Mouse (Mus musculus) naive thymus-derived CD4-positive, alpha-beta T cell, adult 2 months (primary cell): Measurements from ENCODE around the gene Slc31a1.

Experiments used
- DNase-seq: peaks from one replicate; pipeline ENCODE4 v3.0.0-alpha.2; 2011; ENCODE audit warnings: low read depth

Slc31a1 gene

DNA sequence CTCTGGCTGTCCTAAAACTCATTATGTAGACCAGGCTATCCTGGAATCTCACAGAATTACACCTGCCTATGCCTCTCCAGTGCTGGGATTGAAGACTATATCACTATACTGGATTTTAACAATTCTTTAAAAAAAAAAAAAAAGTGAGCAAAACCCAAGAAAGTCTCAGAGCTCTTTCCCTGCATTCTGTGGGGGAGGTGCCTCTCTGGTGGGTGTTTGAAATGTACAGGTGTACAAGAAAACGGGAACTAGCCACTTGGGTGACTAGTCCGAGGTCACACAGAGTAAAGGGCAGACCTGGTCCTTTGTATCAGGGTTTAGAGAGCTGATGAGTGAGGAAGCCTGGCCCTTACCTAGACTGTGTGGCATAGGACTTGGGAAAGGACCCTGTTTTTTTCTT lies 1.9 kb downstream of the Slc31a1 start:
- no peak for DNase-seq

GRCm38 (mm10) chr4:62364299-62364698 lies 3.8 kb downstream of the Slc31a1 start:
- DNase-seq: no peak

- DNase-seq: no peak
These were observed 5.8 kb downstream of the Slc31a1 start for GRCm38 (mm10) chr4:62366291-62366690.

- peak; percentile 25 for DNase-seq
These were observed 7.1 kb downstream of the Slc31a1 start for GRCm38 (mm10) chr4:62367586-62367985.

GRCm38 (mm10) chr4:62369091-62369490 lies 8.6 kb downstream of the Slc31a1 start:
- no peak for DNase-seq

DNA sequence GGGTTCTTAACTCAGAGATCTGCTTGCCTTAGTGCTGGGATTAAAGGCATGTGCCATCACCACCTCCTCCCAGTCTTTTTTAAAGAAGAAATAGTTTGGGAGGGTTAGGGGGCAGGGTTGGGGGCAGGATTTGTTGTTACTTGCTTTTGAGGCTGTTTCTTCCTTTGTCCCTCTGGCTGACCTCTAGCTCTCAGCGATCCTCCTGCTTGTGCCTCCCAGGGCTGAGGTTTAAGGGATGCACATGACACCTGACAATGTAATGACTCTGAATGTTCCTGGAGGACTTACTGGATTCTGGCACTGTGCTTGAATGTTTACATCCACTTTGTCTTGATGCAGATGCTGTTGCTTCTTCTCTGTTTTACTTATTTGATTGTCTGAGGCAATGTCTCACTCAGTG lies 11.9 kb downstream of the Slc31a1 start:
- no peak for DNase-seq

DNA sequence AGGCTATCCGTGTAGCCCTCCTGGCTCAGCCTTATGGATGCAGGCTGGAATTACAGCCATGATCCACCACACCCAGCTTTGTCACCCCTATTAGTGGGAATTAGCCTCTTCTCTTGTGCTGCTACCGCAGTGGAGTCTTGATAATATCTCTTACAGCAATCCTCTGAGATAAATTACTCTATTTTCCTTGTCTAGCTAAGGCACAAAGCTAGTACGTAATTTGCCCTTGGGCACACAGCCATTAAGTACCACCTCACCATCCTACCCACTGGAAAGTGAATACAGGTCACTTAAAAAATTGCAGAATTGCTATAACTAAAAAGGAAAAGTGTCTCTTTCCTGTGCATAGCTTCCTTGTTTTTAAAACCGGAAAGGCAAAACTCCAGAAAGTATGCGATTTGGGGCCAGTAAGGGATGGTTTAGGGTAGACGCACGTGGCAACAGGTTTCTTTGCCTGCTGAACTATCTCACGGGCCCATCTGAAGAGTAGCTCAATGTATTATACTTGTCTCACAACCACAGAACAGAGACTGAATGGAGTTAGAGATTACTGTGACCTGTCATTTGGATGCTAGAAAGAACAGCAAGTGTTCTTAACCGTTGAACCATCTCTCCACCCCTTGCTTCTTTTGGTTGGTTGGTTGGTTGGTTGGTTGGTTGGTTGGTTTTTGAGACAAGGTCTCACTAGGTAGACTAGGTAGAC lies 12.4 kb downstream of the Slc31a1 start:
- no peak for DNase-seq

DNA sequence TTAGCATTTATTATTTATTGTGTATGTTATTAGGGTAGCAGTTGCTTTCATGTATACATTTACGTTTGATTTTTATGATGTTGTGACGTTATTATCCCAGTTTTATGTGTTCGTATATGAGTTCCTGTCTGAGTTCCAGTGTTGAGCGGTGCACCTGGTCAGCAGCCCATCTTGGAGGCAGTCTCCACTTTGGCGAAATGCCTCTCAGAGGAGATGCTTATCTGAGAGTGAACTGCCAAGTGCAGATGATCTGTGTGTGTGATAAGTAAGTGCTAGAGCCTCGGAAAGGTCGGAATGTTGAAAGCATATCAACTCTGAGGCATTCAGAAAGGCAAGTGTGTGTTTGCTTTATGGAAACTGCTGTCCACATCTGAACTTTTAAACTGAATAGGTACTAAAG lies 13.1 kb downstream of the Slc31a1 start:
- DNase-seq: no peak

GRCm38 (mm10) chr4:62374342-62374741 lies 13.8 kb downstream of the Slc31a1 start:
- no peak for DNase-seq

DNA sequence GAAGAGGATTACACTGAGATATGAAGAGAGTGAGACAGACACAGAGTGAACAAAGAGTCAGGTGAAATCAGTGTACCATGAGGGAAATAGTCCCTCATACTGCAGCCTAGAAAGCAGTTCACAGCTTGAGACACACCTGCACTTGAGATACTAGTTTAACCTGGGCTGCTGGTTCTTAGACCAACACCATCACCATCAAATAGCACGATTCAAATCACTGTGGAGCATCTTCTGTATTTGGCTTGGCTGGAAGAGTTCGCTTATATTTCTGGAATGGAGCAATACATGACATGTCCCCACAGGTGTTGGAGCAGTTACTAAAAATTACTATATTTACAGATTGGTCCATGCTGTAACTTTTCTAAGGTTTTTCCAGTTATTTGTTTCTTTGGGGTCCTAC lies 15.6 kb downstream of the Slc31a1 start:
- no peak for DNase-seq

DNA sequence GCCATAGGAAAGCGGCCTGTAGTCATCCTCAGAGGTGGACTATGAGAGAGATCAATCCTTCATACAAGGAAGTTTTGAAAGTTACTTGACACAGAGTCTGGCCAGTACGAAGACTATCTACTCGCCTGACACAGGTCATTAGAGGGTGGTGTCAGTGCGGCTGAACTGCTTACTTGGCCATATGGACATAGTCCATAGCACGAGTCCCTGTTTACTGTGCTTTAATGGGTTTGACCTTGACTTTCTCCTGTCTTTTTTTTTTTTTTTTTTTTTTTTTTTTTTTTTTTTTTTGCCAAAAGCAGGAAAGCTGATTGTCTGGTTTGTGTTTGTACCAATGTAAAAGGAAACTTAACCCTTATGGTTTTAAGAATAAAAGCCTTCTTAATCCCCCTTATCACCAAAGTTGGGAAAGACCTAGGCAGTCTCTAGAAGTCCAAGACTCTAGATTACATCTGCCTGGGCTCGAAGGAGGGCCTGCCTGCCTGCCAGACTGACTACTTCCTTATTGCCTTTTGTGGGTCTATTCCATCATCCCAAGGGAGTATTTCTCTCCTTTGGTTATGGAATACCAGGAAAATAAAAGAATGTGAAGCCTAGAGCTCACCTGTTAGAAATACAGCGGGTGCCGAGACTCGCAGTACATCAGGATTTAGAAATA lies 19.3 kb downstream of the Slc31a1 start:
- no peak for DNase-seq

- no peak for DNase-seq
These were observed 22.7 kb downstream of the Slc31a1 start for GRCm38 (mm10) chr4:62383207-62383606.

DNA sequence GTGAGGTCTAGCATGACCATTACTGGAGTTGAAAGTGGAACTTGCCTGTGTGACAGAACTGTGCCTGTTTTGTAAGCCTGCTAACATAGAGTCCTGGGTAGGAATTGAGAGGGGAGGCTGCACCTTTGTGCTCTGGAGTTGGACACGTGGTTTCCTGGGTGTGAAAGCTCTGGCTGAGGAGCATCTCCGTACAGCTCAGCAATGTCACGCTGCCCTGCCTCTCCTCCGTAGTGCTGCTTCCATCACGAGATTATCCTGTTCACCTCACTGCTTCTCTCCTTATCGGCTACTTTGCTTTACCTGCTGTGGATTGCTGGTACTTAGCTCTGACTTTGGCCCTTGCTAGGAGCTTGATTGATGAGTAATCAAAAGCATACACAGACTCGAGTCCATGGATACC lies 23.2 kb downstream of the Slc31a1 start:
- no peak for DNase-seq

DNA sequence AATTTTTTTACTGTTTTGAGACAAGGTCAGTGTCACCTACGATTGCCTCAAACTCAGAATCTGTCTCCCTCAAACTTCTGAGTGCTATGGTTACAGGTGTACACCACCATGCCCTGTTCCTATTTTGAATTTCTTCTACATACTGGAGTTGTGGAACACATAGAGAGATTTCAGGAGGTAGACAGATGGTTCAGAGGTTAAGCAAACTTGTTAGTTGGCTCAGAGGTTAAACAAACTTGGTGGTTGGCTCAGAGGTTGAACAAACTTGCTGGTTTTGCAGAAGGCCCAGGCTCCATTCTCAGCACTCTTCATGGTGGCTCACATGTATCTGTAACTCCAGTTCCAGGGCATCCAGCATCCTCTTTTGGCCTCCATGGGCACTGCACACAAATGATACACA lies 23.6 kb downstream of the Slc31a1 start:
- no peak for DNase-seq

GRCm38 (mm10) chr4:62385439-62385838 lies 24.9 kb downstream of the Slc31a1 start:
- no peak for DNase-seq

DNA sequence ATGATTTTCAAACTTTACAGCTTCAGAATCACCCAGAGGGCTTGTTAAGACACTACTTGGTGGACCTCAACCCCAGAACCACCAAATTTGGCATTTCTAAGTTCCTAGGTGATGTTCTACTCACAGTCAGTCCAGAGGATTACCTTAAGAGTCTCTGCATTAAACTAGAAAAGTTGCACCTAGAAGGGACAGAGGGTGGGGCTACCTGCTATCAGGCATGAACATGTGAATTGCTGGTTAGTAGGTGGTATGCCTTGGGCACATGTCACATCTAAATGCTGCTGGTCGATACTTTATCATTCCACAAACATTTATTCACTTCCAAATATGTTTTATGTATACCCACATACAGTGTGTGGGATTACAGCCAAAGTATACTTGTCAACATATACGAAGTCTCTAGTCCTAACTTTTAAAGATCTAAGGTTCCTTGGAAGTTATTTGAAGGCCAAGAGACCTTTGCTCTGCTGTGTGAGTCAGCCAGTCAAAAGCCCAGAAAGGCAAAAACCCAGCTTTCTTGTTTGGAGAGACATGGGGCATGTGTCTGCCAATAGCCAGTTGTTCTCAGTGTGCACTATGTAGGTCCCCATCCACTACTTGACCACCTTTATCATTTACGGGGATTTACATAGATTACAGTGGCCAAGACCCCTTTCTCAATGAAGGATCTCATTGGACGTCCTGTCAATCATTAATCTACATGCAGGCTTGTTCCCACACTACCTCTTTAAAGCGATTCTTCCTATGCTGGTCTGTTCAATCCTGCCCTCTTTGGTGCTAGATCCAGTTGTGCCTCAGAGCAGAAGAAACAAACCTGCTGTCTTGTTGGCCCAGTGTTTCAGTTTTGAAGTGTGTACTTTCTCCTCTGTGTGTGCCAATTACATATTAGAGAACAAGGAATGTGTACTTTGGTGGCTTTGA lies 29.3 kb downstream of the Slc31a1 start:
- no peak for DNase-seq

DNA sequence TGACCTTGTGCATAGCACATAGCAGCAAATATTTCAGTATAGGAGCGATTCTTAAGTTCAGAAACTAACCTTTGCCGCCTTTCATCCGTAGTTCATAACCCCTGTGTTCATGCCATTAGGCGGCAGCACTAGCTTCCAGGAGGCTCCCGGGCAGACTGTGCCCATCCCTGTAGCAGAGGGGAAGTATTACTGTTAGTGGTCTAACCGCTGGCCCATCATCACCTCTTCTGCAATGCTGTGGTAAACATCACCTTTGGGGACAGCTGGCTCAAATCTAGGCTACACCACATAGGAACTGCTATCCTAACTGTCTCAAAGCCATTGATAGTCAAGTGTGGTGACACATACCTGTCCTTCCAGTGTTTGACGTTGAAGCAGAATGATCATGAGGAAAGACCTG lies 31.4 kb downstream of the Slc31a1 start:
- no peak for DNase-seq

GRCm38 (mm10) chr4:62393459-62393858 lies 32.9 kb downstream of the Slc31a1 start:
- no peak for DNase-seq

- no peak for DNase-seq
These were observed 35.3 kb downstream of the Slc31a1 start for GRCm38 (mm10) chr4:62395806-62396205.

DNA sequence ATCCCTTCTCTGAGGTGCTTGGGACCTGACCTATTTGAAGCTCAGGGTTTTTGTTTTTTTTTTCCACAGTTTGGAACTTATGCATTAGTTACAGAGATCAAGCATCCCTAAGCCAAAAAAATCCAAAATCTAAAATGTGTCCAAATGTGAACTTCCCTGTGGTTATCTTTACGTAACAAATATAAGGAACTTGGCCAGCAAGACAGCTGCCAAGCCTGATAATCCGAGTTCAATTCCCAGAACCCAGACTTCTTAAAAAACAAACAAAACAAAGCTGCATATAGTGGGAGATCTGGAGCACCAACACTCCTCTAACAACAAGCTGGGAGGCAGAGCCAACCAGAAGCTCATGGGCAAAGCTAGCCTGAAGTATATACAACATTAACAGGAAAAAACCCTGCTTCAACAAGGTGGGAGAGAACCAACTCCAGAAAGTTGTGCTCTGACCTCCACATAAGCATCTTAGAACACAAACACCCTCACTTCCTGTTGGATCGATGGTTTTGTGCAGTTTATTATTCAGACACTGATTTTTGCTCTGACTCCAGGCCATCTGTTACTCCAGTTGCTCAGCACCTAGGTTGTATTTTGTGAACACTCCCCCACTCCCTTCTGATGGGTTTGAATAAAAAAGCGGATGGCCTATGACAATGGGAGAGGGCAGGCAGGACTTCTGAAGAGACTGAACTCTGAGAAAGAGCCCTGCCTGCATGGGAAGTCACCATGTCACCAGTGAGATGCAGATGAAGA lies 37.3 kb downstream of the Slc31a1 start:
- no peak for DNase-seq

- DNase-seq: no peak
These were observed 38.4 kb downstream of the Slc31a1 start for GRCm38 (mm10) chr4:62398956-62399355.

GRCm38 (mm10) chr4:62406133-62406532 lies 45.6 kb downstream of the Slc31a1 start:
- DNase-seq: no peak
